Comparison of ENCODE assay signal across 16 mouse cellular contexts in the genomic region with DNA sequence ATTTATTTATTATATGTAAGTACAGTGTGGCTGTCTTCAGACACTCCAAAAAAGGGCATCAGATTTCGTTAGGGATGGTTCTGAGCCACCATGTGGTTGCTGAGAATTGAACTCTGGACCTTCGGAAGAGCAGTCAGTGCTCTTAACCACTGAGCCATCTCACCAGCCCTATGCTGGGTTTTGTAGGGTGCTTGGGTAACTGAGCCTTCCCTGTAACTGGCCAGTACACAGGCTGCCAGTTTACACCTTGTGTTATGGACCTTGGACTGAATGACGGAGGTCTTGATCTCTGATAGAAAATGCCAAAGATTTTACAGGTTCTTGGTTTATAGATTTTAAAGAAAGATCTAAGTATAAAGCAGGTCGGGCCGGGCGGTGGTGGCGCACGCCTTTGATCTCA. TPM values are rescaled to one million over a fixed set of nuclear protein-coding genes. Genes with fewer than 3 reads are reported as not detected.
"Had no signal": no experiment of that assay in that cellular context is flagged by ENCODE, and none has a peak within 500 bp of the region (broad histone marks: within the 10 kb centered on the region; RNA-seq: fewer than 3 reads in every experiment).

No protein-coding gene starts in this region.

- H3K27ac ChIP-seq: lung, embryonic 15.5 days; macrophage; midbrain, embryonic 13.5 days; midbrain, embryonic 15.5 days; neural tube, embryonic 12.5 days; stomach, embryonic 15.5 days; stomach, postnatal 0 days had no signal

- H3K9me3 ChIP-seq: lung, embryonic 15.5 days; megakaryocyte, embryonic 14.5 days; midbrain, embryonic 13.5 days; midbrain, embryonic 15.5 days; neural tube, embryonic 12.5 days; stomach, embryonic 15.5 days had no signal

- ATAC-seq: lung, postnatal 0 days; midbrain, embryonic 13.5 days; midbrain, embryonic 15.5 days had no signal

- H3K4me3 ChIP-seq: lung, embryonic 15.5 days; megakaryocyte, embryonic 14.5 days; midbrain, embryonic 13.5 days; midbrain, embryonic 15.5 days; neural tube, embryonic 12.5 days; stomach, embryonic 15.5 days had no signal

- H3K27me3 ChIP-seq: lung, embryonic 15.5 days; megakaryocyte, embryonic 14.5 days; midbrain, embryonic 13.5 days; midbrain, embryonic 15.5 days; neural tube, embryonic 12.5 days; stomach, embryonic 15.5 days had no signal

- H3K4me1 ChIP-seq: lung, embryonic 15.5 days; midbrain, embryonic 13.5 days; midbrain, embryonic 15.5 days; neural tube, embryonic 12.5 days; stomach, embryonic 15.5 days had no signal

- DNase-seq: lung, adult 2 months; lung, postnatal 14 days; lung, postnatal 36 days; right cerebral cortex, postnatal 14 days; thymus, adult 2 months; thymus, postnatal 25 days had no signal

- H3K9ac ChIP-seq: lung, embryonic 15.5 days; midbrain, embryonic 13.5 days; midbrain, embryonic 15.5 days; neural tube, embryonic 12.5 days; stomach, embryonic 15.5 days had no signal

- H3K4me2 ChIP-seq: lung, embryonic 15.5 days; midbrain, embryonic 11.5 days; midbrain, embryonic 13.5 days; midbrain, embryonic 15.5 days; neural tube, embryonic 12.5 days; stomach, embryonic 15.5 days had no signal

RNA-seq across cellular contexts. Expression of a gene that starts 35.0 kb away (rescaled TPM):
- polyA plus RNA-seq: midbrain, embryonic 15.5 days had no signal
